Mouse (Mus musculus): ENCODE data around the gene Sbds. TPM values are rescaled to one million over a fixed set of nuclear protein-coding genes. Genes with fewer than 3 reads are reported as not detected.

The Sbds gene
- polyA plus RNA-seq, 1 experiment from 2014 or later, result 55.1 TPM

Other genes starting within 250 kb of the Sbds start
- 40.1 and 42.4 TPM in 2 replicates for gene Asl, start 226.3 kb downstream of the Sbds start, polyA plus RNA-seq (2015; fragmentation: Nextera tagmentation; extraction: Ambion mirVana)
- 88.6 and 91.3 TPM in 2 replicates for gene Crcp, start 226.2 kb downstream of the Sbds start, polyA plus RNA-seq (2015; fragmentation: Nextera tagmentation; extraction: Ambion mirVana)
- gene Tpst1, start 182.2 kb downstream of the Sbds start, polyA plus RNA-seq (2015; fragmentation: Nextera tagmentation; extraction: Ambion mirVana), result 54.7 and 59.4 TPM in 2 replicates
- 18.0 and 19.9 TPM in 2 replicates for gene Kctd7, start 110.7 kb downstream of the Sbds start, polyA plus RNA-seq (2015; fragmentation: Nextera tagmentation; extraction: Ambion mirVana)
- gene Rabgef1, start 83.7 kb downstream of the Sbds start, polyA plus RNA-seq (2015; fragmentation: Nextera tagmentation; extraction: Ambion mirVana), result 41.1 and 46.4 TPM in 2 replicates
- 26.2 and 27.6 TPM in 2 replicates for gene Tmem248, start 38.4 kb downstream of the Sbds start, polyA plus RNA-seq (2015; fragmentation: Nextera tagmentation; extraction: Ambion mirVana)
- gene Tyw1, start 89 bp upstream of the Sbds start, polyA plus RNA-seq (2015; fragmentation: Nextera tagmentation; extraction: Ambion mirVana), result 22.7 and 22.9 TPM in 2 replicates
- 23.3 and 26.7 TPM in 2 replicates for gene Caln1, start 113.9 kb upstream of the Sbds start, polyA plus RNA-seq (2015; fragmentation: Nextera tagmentation; extraction: Ambion mirVana)
- gene A330070K13Rik, start 129.1 kb upstream of the Sbds start, polyA plus RNA-seq (2015; fragmentation: Nextera tagmentation; extraction: Ambion mirVana), result not detected in 2 replicates

All from midbrain, embryonic 15.5 days (tissue).